8 mouse cellular contexts compared by ENCODE assay signal in genomic region chr8:84147769-84148530, GRCm38 (mm10). TPM values are rescaled to one million over a fixed set of nuclear protein-coding genes. Genes with fewer than 3 reads are reported as not detected.
DNase-seq lines count a peak whose midpoint lies in the region; ATAC-seq and TF ChIP-seq lines count a peak whose summit lies in the region.

TSS of gene Cc2d1a (minus strand) at chr8:84147936.
TSS of gene 4930432K21Rik (plus strand) at chr8:84148025.

- peaks cover 13 to 33% of the 10 kb centered on the region in 2 experiments for H3K36me3 ChIP-seq in CH12.LX (replicated peaks in 1 of 2; ENCODE audit: control insufficient read depth in 1 of 2, insufficient read depth in 1 of 2, low read length in 1 of 2)
- H3K36me3 ChIP-seq in forebrain, embryonic 12.5 days (replicated peaks), result peaks cover 23% of the 10 kb centered on the region
- peaks cover 12% of the 10 kb centered on the region for H3K36me3 ChIP-seq in heart, postnatal 0 days (replicated peaks; ENCODE audit: control insufficient read depth, insufficient read depth, low read length)
- H3K36me3 ChIP-seq in liver, embryonic 16.5 days (ENCODE audit: control insufficient read depth, insufficient read depth), result peaks cover 4% of the 10 kb centered on the region; the same call in 1 of the 2 replicates
- H3K36me3 ChIP-seq in neural tube, embryonic 13.5 days, result peaks cover 26% of the 10 kb centered on the region
- H3K36me3 ChIP-seq in testis, adult 2 months (ENCODE audit: control insufficient read depth, insufficient read depth, low read length), result no peaks in the 10 kb centered on the region; the same call in 1 of the 2 replicates

- 0 out of 2 replicates have a peak, but pooled peaks cover 3% of the 10 kb centered on the region for H3K79me2 ChIP-seq in CH12.LX (replicated peaks; ENCODE audit: control insufficient read depth, extremely low read depth, insufficient read depth, poor library complexity, severe bottlenecking)

- peak within 1 kb of the TSS; percentile 81 to 88 (median 83) for H3K4me3 ChIP-seq in CH12.LX (replicated peaks in 1 of 3; ENCODE audit: low read depth in 2 of 3, low read length in 2 of 3, poor library complexity in 1 of 3)
- H3K4me3 ChIP-seq in forebrain, embryonic 12.5 days (replicated peaks), result peak within 1 kb of the TSS; percentile 74
- peak within 1 kb of the TSS; percentile 69 for H3K4me3 ChIP-seq in heart, postnatal 0 days (ENCODE audit: low read depth, low read length)
- peak within 1 kb of the TSS; percentile 68 for H3K4me3 ChIP-seq in liver, embryonic 16.5 days (ENCODE audit: low read depth, low read length)
- H3K4me3 ChIP-seq in neural tube, embryonic 13.5 days, result peak within 1 kb of the TSS; percentile 73
- H3K4me3 ChIP-seq in testis, adult 2 months (ENCODE audit: control insufficient read depth, low read depth, low read length), result peak within 1 kb of the TSS; percentile 89

- peaks cover 4 to 20% of the 10 kb centered on the region in 2 experiments; a peak in 3 of 4 replicates for H3K4me1 ChIP-seq in CH12.LX (ENCODE audit: control insufficient read depth in 1 of 2, insufficient read depth in 2 of 2)
- H3K4me1 ChIP-seq in forebrain, embryonic 12.5 days, result peaks cover 24% of the 10 kb centered on the region
- H3K4me1 ChIP-seq in heart, postnatal 0 days (ENCODE audit: control insufficient read depth, insufficient read depth), result peaks cover 17% of the 10 kb centered on the region
- H3K4me1 ChIP-seq in liver, embryonic 16.5 days (ENCODE audit: control insufficient read depth, low read depth, low read length), result peaks cover 11% of the 10 kb centered on the region
- H3K4me1 ChIP-seq in neural tube, embryonic 13.5 days (replicated peaks), result peaks cover 28% of the 10 kb centered on the region
- H3K4me1 ChIP-seq in testis, adult 2 months (ENCODE audit: control insufficient read depth, insufficient read depth, low read length), result peaks cover 6% of the 10 kb centered on the region

- WGBS in forebrain, embryonic 12.5 days, result 18% methylated on average over 49 of the region's 49 CpGs
- 17% methylated on average over 49 of the region's 49 CpGs for WGBS in heart, postnatal 0 days
- 17% methylated on average over 49 of the region's 49 CpGs for WGBS in liver, embryonic 16.5 days (ENCODE audit: insufficient replicate concordance)
- 16% methylated on average over 49 of the region's 49 CpGs for WGBS in neural tube, embryonic 13.5 days

- TF ChIP-seq POLR2A in CH12.LX (IDR thresholded peaks at IDR 0.05; ENCODE audit: low read depth, low read length), result peak; percentile 66
- peak; percentile 93; the same call in 1 of the 2 replicates for TF ChIP-seq POLR2A in testis, adult 2 months (IDR thresholded peaks at IDR 0.05; ENCODE audit: control insufficient read depth, low read depth, low read length)

- no peak for TF ChIP-seq EP300 in CH12.LX (IDR thresholded peaks at IDR 0.05; ENCODE audit: low read length)
- no peak for TF ChIP-seq EP300 in heart, postnatal 0 days (IDR thresholded peaks at IDR 0.05; ENCODE audit: low read depth)

- dilution Hi-C loops in CH12.LX (cut with MboI; ENCODE audit: extremely low pct_ligation_motif_present, extremely low pct_unique_long_range_greater_than_20kb, low sequenced_read_pairs), result no loop called here

- DNase-seq in CH12.LX (ENCODE audit: extremely low read depth), result peak; percentile 97
- DNase-seq in c-Kit-positive CD71-positive TER-119-positive erythroid progenitor cells, embryonic 14.5 days (ENCODE audit: low spot score), result peak; percentile 92
- peak; percentile 97 for DNase-seq in heart, postnatal 0 days (ENCODE audit: low spot score)
- DNase-seq in kidney, postnatal 4 days, result peak; percentile 94 to 96

- peak; percentile 95 for ATAC-seq in forebrain, embryonic 12.5 days (ENCODE audit: low FRiP score)
- peak; percentile 96 for ATAC-seq in heart, postnatal 0 days (ENCODE audit: insufficient read depth, low read depth)
- peak; percentile 93 for ATAC-seq in liver, embryonic 16.5 days (ENCODE audit: low read depth)
- peak; percentile 95 for ATAC-seq in neural tube, embryonic 13.5 days (ENCODE audit: low read depth)

- in situ Hi-C loops in CH12.LX (cut with MboI; ENCODE audit: low pct_ligation_motif_present, low pct_unique_long_range_greater_than_20kb, low sequenced_read_pairs), result no loop called here

- peaks cover 8% of the 10 kb centered on the region for H3K27me3 ChIP-seq in CH12.LX (replicated peaks)
- no peaks in the 10 kb centered on the region; the same call in 1 of the 2 replicates for H3K27me3 ChIP-seq in forebrain, embryonic 12.5 days
- no peaks in the 10 kb centered on the region for H3K27me3 ChIP-seq in heart, postnatal 0 days (ENCODE audit: control insufficient read depth, insufficient read depth, low read length)
- H3K27me3 ChIP-seq in liver, embryonic 16.5 days (ENCODE audit: control insufficient read depth, insufficient read depth, low read depth, low read length), result no peaks in the 10 kb centered on the region
- H3K27me3 ChIP-seq in neural tube, embryonic 13.5 days, result no peaks in the 10 kb centered on the region
- H3K27me3 ChIP-seq in testis, adult 2 months (ENCODE audit: control insufficient read depth, insufficient read depth, low read length), result no peaks in the 10 kb centered on the region

- no peak within 1 kb of the TSS for H3K27ac ChIP-seq in CH12.LX (ENCODE audit: insufficient read depth, low read depth)
- H3K27ac ChIP-seq in forebrain, embryonic 12.5 days, result no peak within 1 kb of the TSS
- H3K27ac ChIP-seq in heart, postnatal 0 days (ENCODE audit: low read depth), result no peak within 1 kb of the TSS
- H3K27ac ChIP-seq in liver, embryonic 16.5 days (ENCODE audit: low read length), result no peak within 1 kb of the TSS
- no peak within 1 kb of the TSS for H3K27ac ChIP-seq in neural tube, embryonic 13.5 days (replicated peaks)
- H3K27ac ChIP-seq in testis, adult 2 months (ENCODE audit: control insufficient read depth, insufficient read depth, low read depth, low read length), result peak within 1 kb of the TSS; percentile 82

- TF ChIP-seq CTCF in CH12.LX (conservative IDR thresholded peaks at IDR 0.05 in 1 of 2, IDR thresholded peaks at IDR 0.05 in 1 of 2; ENCODE audit: low read depth in 2 of 2, low read length in 2 of 2), result no peak
- TF ChIP-seq CTCF in heart, postnatal 0 days (IDR thresholded peaks at IDR 0.05; ENCODE audit: low read depth), result no peak
- no peak for TF ChIP-seq CTCF in testis, adult 2 months (IDR thresholded peaks at IDR 0.05; ENCODE audit: control insufficient read depth, insufficient read depth, insufficient replicate concordance, low read depth, low read length)

- H3K9me3 ChIP-seq in CH12.LX (replicated peaks; ENCODE audit: low read length), result peaks cover 3% of the 10 kb centered on the region
- H3K9me3 ChIP-seq in forebrain, embryonic 12.5 days, result no peaks in the 10 kb centered on the region
- H3K9me3 ChIP-seq in heart, postnatal 0 days (replicated peaks; ENCODE audit: control insufficient read depth, low read length), result no peaks in the 10 kb centered on the region
- H3K9me3 ChIP-seq in liver, embryonic 16.5 days (replicated peaks; ENCODE audit: control insufficient read depth, low read length), result no peaks in the 10 kb centered on the region
- H3K9me3 ChIP-seq in neural tube, embryonic 13.5 days, result no peaks in the 10 kb centered on the region

- peak within 1 kb of the TSS; percentile 58 for H3K9ac ChIP-seq in CH12.LX (ENCODE audit: insufficient read depth, low read depth)
- peak within 1 kb of the TSS; percentile 74 for H3K9ac ChIP-seq in forebrain, embryonic 12.5 days
- H3K9ac ChIP-seq in heart, postnatal 0 days (replicated peaks; ENCODE audit: low read depth, low read length), result peak within 1 kb of the TSS; percentile 71
- peak within 1 kb of the TSS; percentile 77 for H3K9ac ChIP-seq in liver, embryonic 16.5 days (ENCODE audit: low read depth, low read length)
- H3K9ac ChIP-seq in neural tube, embryonic 13.5 days, result peak within 1 kb of the TSS; percentile 91

- H3K4me2 ChIP-seq in CH12.LX (ENCODE audit: insufficient read depth, low read depth, poor library complexity, severe bottlenecking), result peak within 1 kb of the TSS; percentile 25; the same call in 1 of the 2 replicates
- H3K4me2 ChIP-seq in forebrain, embryonic 12.5 days, result peak within 1 kb of the TSS; percentile 91
- H3K4me2 ChIP-seq in heart, postnatal 0 days (ENCODE audit: low read depth, low read length), result peak within 1 kb of the TSS; percentile 94
- H3K4me2 ChIP-seq in liver, embryonic 16.5 days (ENCODE audit: low read depth, low read length), result peak within 1 kb of the TSS; percentile 80
- peak within 1 kb of the TSS; percentile 84 for H3K4me2 ChIP-seq in neural tube, embryonic 13.5 days

- no peak for TF ChIP-seq RAD21 in CH12.LX (IDR thresholded peaks at IDR 0.05; ENCODE audit: low read depth, low read length)

TF ChIP-seq in CH12.LX, 34 proteins besides CTCF, POLR2A, EP300 and RAD21 (continues in another document):
- TF ChIP-seq MAX (IDR thresholded peaks at IDR 0.05; ENCODE audit: low read length) (peak; percentile 99), RCOR1 (conservative IDR thresholded peaks at IDR 0.05; ENCODE audit: low read depth, low read length) (no peak), IRF4 (IDR thresholded peaks at IDR 0.05; ENCODE audit: low read depth, low read length) (no peak; the same call in 1 of the 2 replicates), UBTF (IDR thresholded peaks at IDR 0.05; ENCODE audit: low read depth, low read length) (no peak)

RNA-seq across cellular contexts. Expression of gene Cc2d1a, which starts in this region (rescaled TPM):
- total RNA-seq in CH12.LX (2012; rRNA removed) (7.8 and 8.2 TPM in 2 replicates), CH12.LX (2014; rRNA removed) (2.5 and 2.8 TPM in 2 replicates)
- polyA plus RNA-seq in CH12.LX (2012; ENCODE audit: insufficient read length, low read depth), result 10.5 and 11.4 TPM in 2 replicates
- polyA plus RNA-seq in forebrain, embryonic 12.5 days (2016; fragmentation: Nextera tagmentation; extraction: Ambion mirVana), result 17.7 and 20.4 TPM in 2 replicates
- total RNA-seq in heart, postnatal 0 days (2014; rRNA removed; ENCODE audit: low replicate concordance), result 13.1 and 17.1 TPM in 2 replicates
- polyA plus RNA-seq in heart, postnatal 0 days (2015; fragmentation: Nextera tagmentation; extraction: Ambion mirVana), result 8.4 and 10.2 TPM in 2 replicates
- polyA plus RNA-seq in liver, embryonic 16.5 days (2015; fragmentation: Nextera tagmentation; extraction: Ambion mirVana), result 5.3 and 5.8 TPM in 2 replicates
- polyA plus RNA-seq in neural tube, embryonic 13.5 days (2015; fragmentation: Nextera tagmentation; extraction: Ambion mirVana), result 24.3 and 25.6 TPM in 2 replicates
- polyA plus RNA-seq in testis, adult 2 months (2012; rRNA removed), result 30.9 and 38.6 TPM in 2 replicates

RNA-seq across cellular contexts. Expression of gene 4930432K21Rik, which starts in this region (rescaled TPM):
- total RNA-seq in CH12.LX (2012; rRNA removed), result 0.04 TPM in 1 of 2 replicates, not detected in the other
- total RNA-seq in CH12.LX (2014; rRNA removed), result 0.09 TPM in 1 of 2 replicates, not detected in the other
- not detected in 2 replicates for polyA plus RNA-seq in CH12.LX (2012; ENCODE audit: insufficient read length, low read depth)
- 2.1 and 2.3 TPM in 2 replicates for polyA plus RNA-seq in forebrain, embryonic 12.5 days (2016; fragmentation: Nextera tagmentation; extraction: Ambion mirVana)
- 0.43 TPM in 1 of 2 replicates, not detected in the other for total RNA-seq in heart, postnatal 0 days (2014; rRNA removed; ENCODE audit: low replicate concordance)
- polyA plus RNA-seq in heart, postnatal 0 days (2015; fragmentation: Nextera tagmentation; extraction: Ambion mirVana), result 0.34 and 0.48 TPM in 2 replicates
- polyA plus RNA-seq in liver, embryonic 16.5 days (2015; fragmentation: Nextera tagmentation; extraction: Ambion mirVana), result 0.26 and 0.28 TPM in 2 replicates
- 1.4 and 1.6 TPM in 2 replicates for polyA plus RNA-seq in neural tube, embryonic 13.5 days (2015; fragmentation: Nextera tagmentation; extraction: Ambion mirVana)
- 57.2 and 65.0 TPM in 2 replicates for polyA plus RNA-seq in testis, adult 2 months (2012; rRNA removed)

Comparison
In these comparisons a context has a peak if more than half of its experiments do, and no peak if none do; other contexts are left out.
1. RNA of gene 4930432K21Rik (polyA plus RNA-seq): 57.2 to 65.0 TPM in testis, adult 2 months; 2.1 to 2.3 TPM in forebrain, embryonic 12.5 days, 1.4 to 1.6 TPM in neural tube, embryonic 13.5 days, 0.34 to 0.48 TPM in heart, postnatal 0 days, 0.26 to 0.28 TPM in liver, embryonic 16.5 days and not detected in CH12.LX; every median in the first group is over 10 times any median in the second.
2. H3K4me2 ChIP-seq: peak in every context shown above with its lines; median percentile 94 in heart, postnatal 0 days; 91 in forebrain, embryonic 12.5 days; 84 in neural tube, embryonic 13.5 days; 80 in liver, embryonic 16.5 days; 25 in CH12.LX.
3. Peak in every context shown above with its lines, with median percentiles within 50 percentile points of each other: DNase-seq, H3K4me3 ChIP-seq, H3K9ac ChIP-seq and ATAC-seq.